Mouse (Mus musculus): ENCODE results near the gene Phf11a. TPM values are rescaled to one million over a fixed set of nuclear protein-coding genes. Genes with fewer than 3 reads are reported as not detected.

The Phf11a gene
- polyA plus RNA-seq, 1 experiment = not detected

DNA sequence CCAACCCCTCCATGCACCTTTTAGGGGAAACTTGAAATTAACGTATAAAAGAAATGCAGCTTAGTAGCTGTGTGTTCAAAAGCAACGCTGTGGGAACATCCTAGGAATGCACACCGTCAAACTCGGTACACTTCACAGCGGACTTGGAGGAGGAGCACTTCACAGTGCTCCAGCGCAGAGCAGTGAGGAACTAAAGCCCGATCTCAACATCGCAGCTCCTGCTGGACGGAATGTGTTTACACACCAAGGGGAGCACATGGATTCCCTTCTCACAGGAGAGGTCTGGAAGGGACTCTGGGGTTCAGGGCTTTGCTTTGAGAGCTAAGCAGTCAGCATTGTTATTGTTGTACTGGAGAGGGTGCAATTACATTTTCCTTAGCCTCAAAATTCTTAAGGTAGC is 63.7 kb downstream of the Phf11a start:
- TF ChIP-seq GATA1 (IDR thresholded peaks at IDR 0.05; ENCODE audit: low read length) (no peak), TAL1 (IDR thresholded peaks at IDR 0.05; ENCODE audit: low read length) (no peak)
- H3K27me3 ChIP-seq (ENCODE audit: control insufficient read depth) = no peaks in the 10 kb centered on the region
- no peaks in the 10 kb centered on the region for H3K9me3 ChIP-seq (ENCODE audit: control insufficient read depth, low read length)
- H3K36me3 ChIP-seq (ENCODE audit: control insufficient read depth) = peaks cover 63% of the 10 kb centered on the region
- H3K4me3 ChIP-seq (replicated peaks) = no peak overlapping the region
- H3K4me1 ChIP-seq (ENCODE audit: control insufficient read depth) = peaks cover 3% of the 10 kb centered on the region; the same call in 1 of the 2 replicates

- H3K4me1 ChIP-seq (ENCODE audit: control insufficient read depth) = peaks cover 3% of the 10 kb centered on the region; the same call in 1 of the 2 replicates
- TF ChIP-seq GATA1 (IDR thresholded peaks at IDR 0.05; ENCODE audit: low read length) (no peak), TAL1 (IDR thresholded peaks at IDR 0.05; ENCODE audit: low read length) (no peak)
- H3K36me3 ChIP-seq (ENCODE audit: control insufficient read depth) = peaks cover 70% of the 10 kb centered on the region
- no peaks in the 10 kb centered on the region for H3K9me3 ChIP-seq (ENCODE audit: control insufficient read depth, low read length)
- H3K4me3 ChIP-seq (replicated peaks) = no peak overlapping the region
- H3K27me3 ChIP-seq (ENCODE audit: control insufficient read depth) = no peaks in the 10 kb centered on the region
These were observed 65.3 kb downstream of the Phf11a start for GRCm38 (mm10) chr14:59232003-59232402.

GRCm38 (mm10) chr14:59230331-59230966 is 66.9 kb downstream of the Phf11a start:
- TF ChIP-seq TAL1 (IDR thresholded peaks at IDR 0.05; ENCODE audit: low read length) (no peak), GATA1 (IDR thresholded peaks at IDR 0.05; ENCODE audit: low read length) (no peak)
- Histone ChIP-seq H3K4me3 (replicated peaks) (no peak overlapping the region), H3K9me3 (ENCODE audit: control insufficient read depth, low read length) (no peaks in the 10 kb centered on the region), H3K4me1 (ENCODE audit: control insufficient read depth) (peaks cover 3% of the 10 kb centered on the region; the same call in 1 of the 2 replicates), H3K36me3 (ENCODE audit: control insufficient read depth) (peaks cover 75% of the 10 kb centered on the region), H3K27me3 (ENCODE audit: control insufficient read depth) (no peaks in the 10 kb centered on the region)

DNA sequence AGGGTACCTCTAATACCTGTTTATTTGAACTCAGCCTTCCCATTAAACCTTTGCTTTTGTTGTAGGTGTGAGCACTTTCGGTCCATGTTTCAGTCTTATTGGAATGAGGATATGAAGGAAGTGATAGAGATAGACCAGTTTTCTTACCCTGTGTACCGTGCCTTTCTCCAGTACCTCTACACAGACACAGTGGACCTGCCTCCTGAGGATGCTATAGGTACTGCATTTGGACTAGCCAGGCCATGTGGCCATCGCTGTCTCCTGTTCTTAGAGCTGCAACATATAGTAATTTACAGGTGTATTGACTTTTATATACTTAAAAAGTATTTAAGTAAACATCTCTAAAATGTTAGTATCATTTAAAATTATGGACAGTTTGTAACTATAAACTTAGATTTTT is 67.5 kb downstream of the Phf11a start:
- H3K4me3 ChIP-seq (replicated peaks) = no peak overlapping the region
- no peaks in the 10 kb centered on the region for H3K9me3 ChIP-seq (ENCODE audit: control insufficient read depth, low read length)
- H3K36me3 ChIP-seq (ENCODE audit: control insufficient read depth) = peaks cover 75% of the 10 kb centered on the region
- TF ChIP-seq GATA1 (IDR thresholded peaks at IDR 0.05; ENCODE audit: low read length) = no peak
- no peak for TF ChIP-seq TAL1 (IDR thresholded peaks at IDR 0.05; ENCODE audit: low read length)
- peaks cover 3% of the 10 kb centered on the region; the same call in 1 of the 2 replicates for H3K4me1 ChIP-seq (ENCODE audit: control insufficient read depth)
- H3K27me3 ChIP-seq (ENCODE audit: control insufficient read depth) = no peaks in the 10 kb centered on the region

Other genes starting within 250 kb of the Phf11a start
- not detected in 2 replicates for gene 1700129C05Rik, start 154.6 kb downstream of the Phf11a start, polyA plus RNA-seq (2012)
- not detected in 2 replicates for gene Gm5142, start 118.8 kb downstream of the Phf11a start, polyA plus RNA-seq (2012)
- gene Rcbtb1, start 96.3 kb downstream of the Phf11a start, polyA plus RNA-seq (2012) = 0.28 and 0.67 TPM in 2 replicates
- not detected in 2 replicates for gene Gm6904, start 37.3 kb downstream of the Phf11a start, polyA plus RNA-seq (2012)
- not detected in 2 replicates for gene Phf11b, start 43.8 kb upstream of the Phf11a start, polyA plus RNA-seq (2012)
- gene Phf11d, start 67.9 kb upstream of the Phf11a start, polyA plus RNA-seq (2012) = not detected in 2 replicates
- 0.04 TPM in 1 of 2 replicates, not detected in the other for gene Phf11c, start 97.9 kb upstream of the Phf11a start, polyA plus RNA-seq (2012)
- gene Setdb2, start 143.4 kb upstream of the Phf11a start, polyA plus RNA-seq (2012) = 0.06 and 0.29 TPM in 2 replicates
- 0.31 and 0.38 TPM in 2 replicates for gene Cab39l, start 143.4 kb upstream of the Phf11a start, polyA plus RNA-seq (2012)